ENCODE assay signal across 15 mouse cellular contexts in genomic region chr2:31160147-31160920, GRCm38 (mm10). TPM values are rescaled to one million over a fixed set of nuclear protein-coding genes. Genes with fewer than 3 reads are reported as not detected.
DNase-seq lines count a peak whose midpoint lies in the region; ATAC-seq lines count a peak whose summit lies in the region.
"Had no signal": no experiment of that assay in that cellular context is flagged by ENCODE, and none has a peak within 500 bp of the region (broad histone marks: within the 10 kb centered on the region; RNA-seq: fewer than 3 reads in every experiment).

No protein-coding gene starts in this region.

- H3K4me2 ChIP-seq in kidney, embryonic 16.5 days (replicated peaks; ENCODE audit: low read depth, low read length) = no peak overlapping the region
- no peak overlapping the region for H3K4me2 ChIP-seq in intestine, embryonic 16.5 days (ENCODE audit: low read depth, low read length)
- H3K4me2 ChIP-seq in liver, embryonic 13.5 days = peak overlapping the region; percentile 5
- no peak overlapping the region for H3K4me2 ChIP-seq in hindbrain, embryonic 12.5 days (replicated peaks)
- H3K4me2 ChIP-seq: forebrain, embryonic 15.5 days; limb, embryonic 13.5 days had no signal

- H3K27ac ChIP-seq in kidney, embryonic 16.5 days (ENCODE audit: low read length) = no peak overlapping the region
- H3K27ac ChIP-seq in intestine, embryonic 16.5 days (ENCODE audit: low read length) = 0 out of 2 replicates have a peak overlapping the region, but pooled peaks have one; percentile 17
- peak overlapping the region; percentile 58 for H3K27ac ChIP-seq in liver, embryonic 13.5 days
- no peak overlapping the region for H3K27ac ChIP-seq in hindbrain, embryonic 12.5 days
- H3K27ac ChIP-seq in hindbrain, embryonic 10.5 days = no peak overlapping the region
- H3K27ac ChIP-seq: forebrain, embryonic 15.5 days; limb, embryonic 13.5 days had no signal

- no peaks in the 10 kb centered on the region for H3K36me3 ChIP-seq in kidney, embryonic 16.5 days (ENCODE audit: insufficient read depth, low read length)
- H3K36me3 ChIP-seq in intestine, embryonic 16.5 days (ENCODE audit: control insufficient read depth, insufficient read depth, low read length) = no peaks in the 10 kb centered on the region
- H3K36me3 ChIP-seq in liver, embryonic 13.5 days = no peaks in the 10 kb centered on the region
- no peaks in the 10 kb centered on the region for H3K36me3 ChIP-seq in hindbrain, embryonic 12.5 days
- no peaks in the 10 kb centered on the region for H3K36me3 ChIP-seq in hindbrain, embryonic 10.5 days
- H3K36me3 ChIP-seq: forebrain, embryonic 15.5 days had no signal

- ATAC-seq in kidney, embryonic 16.5 days (ENCODE audit: low FRiP score, low TSS enrichment) = no peak
- ATAC-seq in intestine, embryonic 16.5 days = peak; percentile 85
- peak; percentile 75 for ATAC-seq in liver, embryonic 13.5 days (ENCODE audit: low read depth)
- no peak for ATAC-seq in hindbrain, embryonic 12.5 days (ENCODE audit: low FRiP score)
- ATAC-seq: forebrain, embryonic 15.5 days; hindbrain, embryonic 16.5 days had no signal

- no peak overlapping the region for H3K9ac ChIP-seq in kidney, embryonic 16.5 days (replicated peaks; ENCODE audit: low read length)
- H3K9ac ChIP-seq in intestine, embryonic 16.5 days (ENCODE audit: low read depth, low read length) = no peak overlapping the region
- 0 out of 2 replicates have a peak overlapping the region, but pooled peaks have one; percentile 1 for H3K9ac ChIP-seq in liver, embryonic 13.5 days
- no peak overlapping the region for H3K9ac ChIP-seq in hindbrain, embryonic 12.5 days
- H3K9ac ChIP-seq: forebrain, embryonic 15.5 days; limb, embryonic 13.5 days had no signal

- 83% methylated on average over 10 of the region's 10 CpGs for WGBS in kidney, embryonic 16.5 days
- WGBS in intestine, embryonic 16.5 days = 69% methylated on average over 10 of the region's 10 CpGs
- WGBS in liver, embryonic 13.5 days (ENCODE audit: insufficient replicate concordance) = 40% methylated on average over 10 of the region's 10 CpGs
- WGBS in hindbrain, embryonic 12.5 days = 89% methylated on average over 10 of the region's 10 CpGs
- 89% methylated on average over 10 of the region's 10 CpGs for WGBS in hindbrain, embryonic 10.5 days

- H3K4me1 ChIP-seq in kidney, embryonic 16.5 days (ENCODE audit: insufficient read depth, low read length) = peaks cover 27% of the 10 kb centered on the region
- H3K4me1 ChIP-seq in intestine, embryonic 16.5 days (ENCODE audit: control insufficient read depth, insufficient read depth, low read length) = peaks cover 20% of the 10 kb centered on the region
- H3K4me1 ChIP-seq in liver, embryonic 13.5 days (replicated peaks) = peaks cover 96% of the 10 kb centered on the region
- H3K4me1 ChIP-seq in hindbrain, embryonic 12.5 days = peaks cover 17% of the 10 kb centered on the region
- peaks cover 19% of the 10 kb centered on the region for H3K4me1 ChIP-seq in hindbrain, embryonic 10.5 days (replicated peaks)

- peak; percentile 87 for DNase-seq in kidney, adult 9 months
- DNase-seq in liver, embryonic 13.5 days = peak; percentile 49
- peak; percentile 58 for DNase-seq in yolk sac, embryonic 10.5 days (ENCODE audit: low spot score)
- DNase-seq in heart, adult 8-10 months (ENCODE audit: low spot score) = no peak
- DNase-seq in hindbrain, embryonic 10.5 days (ENCODE audit: low spot score) = no peak
- DNase-seq: adrenal gland, adult 2 months; cerebellum, adult 2 months; heart, postnatal 10 days; lung, postnatal 10 days had no signal

- H3K27me3 ChIP-seq in kidney, embryonic 16.5 days (ENCODE audit: insufficient read depth, low read length) = no peaks in the 10 kb centered on the region
- H3K27me3 ChIP-seq in intestine, embryonic 16.5 days (replicated peaks; ENCODE audit: control insufficient read depth, insufficient read depth, low read length) = no peaks in the 10 kb centered on the region
- no peaks in the 10 kb centered on the region for H3K27me3 ChIP-seq in liver, embryonic 13.5 days
- H3K27me3 ChIP-seq in hindbrain, embryonic 12.5 days = no peaks in the 10 kb centered on the region
- H3K27me3 ChIP-seq in hindbrain, embryonic 10.5 days (ENCODE audit: insufficient read depth, poor library complexity, severe bottlenecking) = no peaks in the 10 kb centered on the region
- H3K27me3 ChIP-seq: forebrain, embryonic 15.5 days; limb, embryonic 13.5 days had no signal

- no peak overlapping the region for H3K4me3 ChIP-seq in kidney, embryonic 16.5 days (ENCODE audit: low read length)
- no peak overlapping the region for H3K4me3 ChIP-seq in intestine, embryonic 16.5 days (ENCODE audit: low read length)
- no peak overlapping the region for H3K4me3 ChIP-seq in liver, embryonic 13.5 days (replicated peaks)
- no peak overlapping the region for H3K4me3 ChIP-seq in hindbrain, embryonic 12.5 days
- no peak overlapping the region for H3K4me3 ChIP-seq in hindbrain, embryonic 10.5 days
- H3K4me3 ChIP-seq: forebrain, embryonic 15.5 days; limb, embryonic 13.5 days had no signal

- no peaks in the 10 kb centered on the region for H3K9me3 ChIP-seq in kidney, embryonic 16.5 days (ENCODE audit: low read length)
- no peaks in the 10 kb centered on the region for H3K9me3 ChIP-seq in intestine, embryonic 16.5 days (ENCODE audit: control insufficient read depth, low read length)
- H3K9me3 ChIP-seq in liver, embryonic 13.5 days (replicated peaks) = no peaks in the 10 kb centered on the region
- no peaks in the 10 kb centered on the region for H3K9me3 ChIP-seq in hindbrain, embryonic 12.5 days (replicated peaks)
- H3K9me3 ChIP-seq in hindbrain, embryonic 10.5 days = no peaks in the 10 kb centered on the region
- H3K9me3 ChIP-seq: forebrain, embryonic 15.5 days; limb, embryonic 13.5 days had no signal

RNA-seq across cellular contexts. Expression of gene Gpr107, which starts 8.2 kb away (rescaled TPM):
- polyA plus RNA-seq in kidney, embryonic 16.5 days (2015; fragmentation: Nextera tagmentation; extraction: Ambion mirVana) = 38.3 and 41.6 TPM in 2 replicates
- polyA plus RNA-seq in intestine, embryonic 16.5 days (2015; fragmentation: Nextera tagmentation; extraction: Ambion mirVana) = 30.4 and 32.5 TPM in 2 replicates
- polyA plus RNA-seq in liver, embryonic 13.5 days (2015; fragmentation: Nextera tagmentation; extraction: Ambion mirVana) = 11.8 and 14.1 TPM in 2 replicates
- polyA plus RNA-seq in hindbrain, embryonic 12.5 days (2016; fragmentation: Nextera tagmentation; extraction: Ambion mirVana) = 43.1 and 46.6 TPM in 2 replicates
- 10 to 100 TPM; 27.1 to 34.5 (median 29.8) TPM for total RNA-seq in heart, adult 8-10 months (2022)
- polyA plus RNA-seq in hindbrain, embryonic 10.5 days (2016; fragmentation: Nextera tagmentation; extraction: Ambion mirVana) = 35.1 and 35.5 TPM in 2 replicates

RNA-seq across cellular contexts. Expression of gene Fnbp1, which starts 18.5 kb away (rescaled TPM):
- 19.4 and 24.3 TPM in 2 replicates for polyA plus RNA-seq in kidney, embryonic 16.5 days (2015; fragmentation: Nextera tagmentation; extraction: Ambion mirVana)
- polyA plus RNA-seq in intestine, embryonic 16.5 days (2015; fragmentation: Nextera tagmentation; extraction: Ambion mirVana) = 19.0 and 21.1 TPM in 2 replicates
- 5.7 and 6.9 TPM in 2 replicates for polyA plus RNA-seq in liver, embryonic 13.5 days (2015; fragmentation: Nextera tagmentation; extraction: Ambion mirVana)
- polyA plus RNA-seq in hindbrain, embryonic 12.5 days (2016; fragmentation: Nextera tagmentation; extraction: Ambion mirVana) = 18.7 and 19.9 TPM in 2 replicates
- total RNA-seq in heart, adult 8-10 months (2022) = 10 to 100 TPM; 47.2 to 63.1 (median 52.7) TPM
- 14.7 and 16.0 TPM in 2 replicates for polyA plus RNA-seq in hindbrain, embryonic 10.5 days (2016; fragmentation: Nextera tagmentation; extraction: Ambion mirVana)

Comparison
In these comparisons a context has a peak if more than half of its experiments do, and no peak if none do; other contexts are left out.
1. DNase-seq: peak in kidney, adult 9 months (single experiment), liver, embryonic 13.5 days (single experiment) and yolk sac, embryonic 10.5 days (single experiment); none in heart, adult 8-10 months (single experiment) and hindbrain, embryonic 10.5 days (single experiment).
2. ATAC-seq: peak in intestine, embryonic 16.5 days (single experiment) and liver, embryonic 13.5 days (single experiment); none in kidney, embryonic 16.5 days (single experiment) and hindbrain, embryonic 12.5 days (single experiment).
3. H3K27ac ChIP-seq: peak in intestine, embryonic 16.5 days (single experiment) and liver, embryonic 13.5 days (single experiment); none in kidney, embryonic 16.5 days (single experiment), hindbrain, embryonic 12.5 days (single experiment) and hindbrain, embryonic 10.5 days (single experiment).